Mouse (Mus musculus): ENCODE results near the gene Cnot11. TPM values are rescaled to one million over a fixed set of nuclear protein-coding genes. Genes with fewer than 3 reads are reported as not detected.

The Cnot11 gene
- polyA plus RNA-seq, 1 experiment from 2014 or later = 14.0 TPM

GRCm38 (mm10) chr1:39561920-39562319 lies 27.1 kb downstream of the Cnot11 start:
- Histone ChIP-seq H3K4me3 (no peak overlapping the region), H3K9ac (no peak overlapping the region), H3K9me3 (no peaks in the 10 kb centered on the region), H3K4me2 (no peak overlapping the region), H3K4me1 (peaks cover 15% of the 10 kb centered on the region), H3K27ac (replicated peaks) (no peak overlapping the region), H3K36me3 (peaks cover 60% of the 10 kb centered on the region), H3K27me3 (replicated peaks) (no peaks in the 10 kb centered on the region)
- ATAC-seq (ENCODE audit: extremely low read depth, insufficient number of reproducible peaks, low FRiP score, low TSS enrichment) = no peak
- 49% methylated on average over 1 of the region's 1 CpGs for WGBS

- no peak for ATAC-seq (ENCODE audit: extremely low read depth, insufficient number of reproducible peaks, low FRiP score, low TSS enrichment)
- H3K36me3 ChIP-seq = peaks cover 49% of the 10 kb centered on the region
- WGBS = 83% methylated on average over 7 of the region's 7 CpGs
Measured at GRCm38 (mm10) chr1:39563161-39563560, 28.4 kb downstream of the Cnot11 start.

GRCm38 (mm10) chr1:39564603-39565002 lies 29.8 kb downstream of the Cnot11 start:
- no peak overlapping the region for H3K4me2 ChIP-seq
- peaks cover 37% of the 10 kb centered on the region for H3K36me3 ChIP-seq
- no peak overlapping the region for H3K4me3 ChIP-seq
- peaks cover 22% of the 10 kb centered on the region for H3K4me1 ChIP-seq
- no peaks in the 10 kb centered on the region for H3K27me3 ChIP-seq (replicated peaks)
- H3K27ac ChIP-seq (replicated peaks) = no peak overlapping the region
- no peak for ATAC-seq (ENCODE audit: extremely low read depth, insufficient number of reproducible peaks, low FRiP score, low TSS enrichment)
- no peaks in the 10 kb centered on the region for H3K9me3 ChIP-seq
- no peak overlapping the region for H3K9ac ChIP-seq
- WGBS = 33% methylated on average over 3 of the region's 3 CpGs

More at GRCm38 (mm10) chr1:39563161-39563560, 28.4 kb downstream of the Cnot11 start:
- H3K9ac ChIP-seq = no peak overlapping the region
- no peaks in the 10 kb centered on the region for H3K27me3 ChIP-seq (replicated peaks)
- peaks cover 17% of the 10 kb centered on the region for H3K4me1 ChIP-seq
- no peaks in the 10 kb centered on the region for H3K9me3 ChIP-seq
- no peak overlapping the region for H3K27ac ChIP-seq (replicated peaks)
- no peak overlapping the region for H3K4me3 ChIP-seq
- H3K4me2 ChIP-seq = no peak overlapping the region

- Histone ChIP-seq H3K36me3 (peaks cover 25% of the 10 kb centered on the region), H3K9ac (no peak overlapping the region), H3K4me3 (no peak overlapping the region), H3K9me3 (no peaks in the 10 kb centered on the region), H3K4me2 (no peak overlapping the region), H3K4me1 (peaks cover 39% of the 10 kb centered on the region), H3K27ac (replicated peaks) (no peak overlapping the region), H3K27me3 (replicated peaks) (no peaks in the 10 kb centered on the region)
- no peak for ATAC-seq (ENCODE audit: extremely low read depth, insufficient number of reproducible peaks, low FRiP score, low TSS enrichment)
Measured at GRCm38 (mm10) chr1:39568079-39568478, 33.3 kb downstream of the Cnot11 start.

GRCm38 (mm10) chr1:39571653-39572052 lies 36.9 kb downstream of the Cnot11 start:
- Histone ChIP-seq H3K4me1 (peaks cover 49% of the 10 kb centered on the region), H3K9me3 (no peaks in the 10 kb centered on the region), H3K4me2 (peak overlapping the region; percentile 8), H3K36me3 (peaks cover 8% of the 10 kb centered on the region; the same call in 1 of the 2 replicates), H3K27me3 (replicated peaks) (no peaks in the 10 kb centered on the region), H3K27ac (replicated peaks) (no peak overlapping the region), H3K9ac (0 out of 2 replicates have a peak overlapping the region, but pooled peaks have one; percentile 44), H3K4me3 (no peak overlapping the region)
- WGBS = 27% methylated on average over 6 of the region's 6 CpGs
- ATAC-seq (ENCODE audit: extremely low read depth, insufficient number of reproducible peaks, low FRiP score, low TSS enrichment) = no peak

GRCm38 (mm10) chr1:39573890-39574289 lies 39.1 kb downstream of the Cnot11 start:
- no peak overlapping the region for H3K27ac ChIP-seq (replicated peaks)
- no peaks in the 10 kb centered on the region for H3K9me3 ChIP-seq
- H3K4me3 ChIP-seq = no peak overlapping the region
- H3K4me1 ChIP-seq = peaks cover 47% of the 10 kb centered on the region
- H3K9ac ChIP-seq = no peak overlapping the region
- H3K27me3 ChIP-seq (replicated peaks) = no peaks in the 10 kb centered on the region
- H3K36me3 ChIP-seq = peaks cover 8% of the 10 kb centered on the region; the same call in 1 of the 2 replicates
- ATAC-seq (ENCODE audit: extremely low read depth, insufficient number of reproducible peaks, low FRiP score, low TSS enrichment) = no peak
- WGBS = 58% methylated on average over 7 of the region's 7 CpGs
- H3K4me2 ChIP-seq = no peak overlapping the region

- Histone ChIP-seq H3K4me3 (peak overlapping the region; percentile 94), H3K9ac (peak overlapping the region; percentile 99), H3K27me3 (replicated peaks) (no peaks in the 10 kb centered on the region), H3K27ac (replicated peaks) (peak overlapping the region; percentile 99), H3K4me1 (peaks cover 47% of the 10 kb centered on the region), H3K36me3 (peaks cover 4% of the 10 kb centered on the region; the same call in 1 of the 2 replicates), H3K4me2 (peak overlapping the region; percentile 77), H3K9me3 (no peaks in the 10 kb centered on the region)
- ATAC-seq (ENCODE audit: extremely low read depth, insufficient number of reproducible peaks, low FRiP score, low TSS enrichment) = no peak
- 13% methylated on average over 8 of the region's 8 CpGs for WGBS
Measured at GRCm38 (mm10) chr1:39575778-39576375, 41.1 kb downstream of the Cnot11 start.

- under 1% methylated on average over 87 of the region's 88 CpGs for WGBS
- Histone ChIP-seq H3K27ac (replicated peaks) (peak overlapping the region; percentile 99), H3K27me3 (replicated peaks) (no peaks in the 10 kb centered on the region), H3K9ac (peak overlapping the region; percentile 99), H3K4me2 (peak overlapping the region; percentile 77), H3K4me1 (peaks cover 42% of the 10 kb centered on the region), H3K36me3 (peaks cover 4% of the 10 kb centered on the region; the same call in 1 of the 2 replicates), H3K4me3 (peak overlapping the region; percentile 94), H3K9me3 (no peaks in the 10 kb centered on the region)
- peak; percentile 58 for ATAC-seq (ENCODE audit: extremely low read depth, insufficient number of reproducible peaks, low FRiP score, low TSS enrichment)
Measured at GRCm38 (mm10) chr1:39576431-39577243, 41.8 kb downstream of the Cnot11 start.

- H3K4me1 ChIP-seq = peaks cover 37% of the 10 kb centered on the region
- H3K4me2 ChIP-seq = peak within 1 kb of the TSS; percentile 77
- peak within 1 kb of the TSS; percentile 99 for H3K27ac ChIP-seq (replicated peaks)
- H3K9ac ChIP-seq = peak within 1 kb of the TSS; percentile 99
- under 1% methylated on average over 49 of the region's 49 CpGs for WGBS
- H3K27me3 ChIP-seq (replicated peaks) = no peaks in the 10 kb centered on the region
- H3K4me3 ChIP-seq = peak within 1 kb of the TSS; percentile 94
- H3K36me3 ChIP-seq = peaks cover 3% of the 10 kb centered on the region; the same call in 1 of the 2 replicates
- no peaks in the 10 kb centered on the region for H3K9me3 ChIP-seq
- peak; percentile 97 for ATAC-seq (ENCODE audit: extremely low read depth, insufficient number of reproducible peaks, low FRiP score, low TSS enrichment)
Measured at GRCm38 (mm10) chr1:39577253-39577705, 42.5 kb downstream of the Cnot11 start, which contains the start of gene Rnf149. TSS of gene Rnf149 (minus strand) at chr1:39577405.

GRCm38 (mm10) chr1:39578446-39578845 lies 43.7 kb downstream of the Cnot11 start:
- Histone ChIP-seq H3K9me3 (no peaks in the 10 kb centered on the region), H3K9ac (no peak overlapping the region), H3K27ac (replicated peaks) (no peak overlapping the region), H3K27me3 (replicated peaks) (0 out of 2 replicates have a peak, but pooled peaks cover 6% of the 10 kb centered on the region), H3K4me3 (no peak overlapping the region), H3K4me2 (no peak overlapping the region), H3K36me3 (no peaks in the 10 kb centered on the region), H3K4me1 (peaks cover 31% of the 10 kb centered on the region)
- no peak for ATAC-seq (ENCODE audit: extremely low read depth, insufficient number of reproducible peaks, low FRiP score, low TSS enrichment)
- 81% methylated on average over 5 of the region's 5 CpGs for WGBS

- Histone ChIP-seq H3K27me3 (replicated peaks) (0 out of 2 replicates have a peak, but pooled peaks cover 6% of the 10 kb centered on the region), H3K9ac (no peak overlapping the region), H3K9me3 (no peaks in the 10 kb centered on the region), H3K27ac (replicated peaks) (no peak overlapping the region), H3K36me3 (no peaks in the 10 kb centered on the region), H3K4me2 (no peak overlapping the region), H3K4me3 (no peak overlapping the region), H3K4me1 (peaks cover 25% of the 10 kb centered on the region)
- ATAC-seq (ENCODE audit: extremely low read depth, insufficient number of reproducible peaks, low FRiP score, low TSS enrichment) = no peak
- WGBS = 69% methylated on average over 6 of the region's 6 CpGs
Measured at GRCm38 (mm10) chr1:39579139-39579538, 44.3 kb downstream of the Cnot11 start.
